Mouse (Mus musculus): ENCODE data around the gene Polr1c. TPM values are rescaled to one million over a fixed set of nuclear protein-coding genes. Genes with fewer than 3 reads are reported as not detected.
A peak's percentile ranks its signal among the peaks of the same experiment; 100 is the strongest.

Gene Polr1c
- total RNA-seq, 4 experiments from 2014 or later = 35.4 to 42.3 (median 40.2) TPM

DNA sequence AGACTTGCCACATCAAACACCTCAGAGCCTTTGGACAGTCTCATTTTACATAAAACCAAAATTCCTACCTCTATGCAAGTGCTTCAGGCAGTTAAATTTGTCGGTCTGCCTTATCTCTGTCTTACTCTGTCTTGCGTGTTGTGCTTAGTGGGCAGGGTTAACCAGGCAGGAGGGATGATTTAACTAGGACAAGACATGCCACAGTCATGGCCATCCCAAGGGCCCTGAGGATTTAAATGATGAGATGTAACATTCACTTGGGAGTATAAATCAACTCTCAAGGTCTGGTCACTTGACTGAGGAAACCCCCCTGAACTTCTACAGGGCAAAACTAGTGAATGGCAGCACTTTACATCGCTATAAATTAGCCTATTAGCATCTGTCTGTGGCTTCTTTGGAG lies 26.3 kb downstream of the Polr1c start:
- no peak for DNase-seq (ENCODE audit: low spot score in 2 of 2)

DNA sequence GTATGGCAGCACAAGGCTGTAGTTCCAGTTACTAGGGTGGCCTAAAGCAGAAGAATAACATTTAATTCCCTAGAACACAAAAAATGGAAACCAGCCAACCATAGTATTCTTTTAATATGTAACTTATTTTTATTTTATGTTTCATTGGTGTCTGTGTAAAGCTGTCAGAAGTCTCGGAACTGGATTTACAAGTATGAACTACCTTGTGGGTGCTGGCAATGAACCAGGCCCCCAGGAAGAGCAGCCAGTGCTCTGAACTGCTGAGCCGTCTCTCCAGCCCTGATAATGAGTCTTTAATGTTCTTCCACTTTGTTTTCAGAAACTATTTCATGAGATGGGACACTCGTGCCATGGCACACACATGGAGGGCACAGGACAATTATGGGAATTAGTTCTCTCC lies 37.3 kb downstream of the Polr1c start:
- DNase-seq (ENCODE audit: low spot score in 2 of 2) = no peak

DNA sequence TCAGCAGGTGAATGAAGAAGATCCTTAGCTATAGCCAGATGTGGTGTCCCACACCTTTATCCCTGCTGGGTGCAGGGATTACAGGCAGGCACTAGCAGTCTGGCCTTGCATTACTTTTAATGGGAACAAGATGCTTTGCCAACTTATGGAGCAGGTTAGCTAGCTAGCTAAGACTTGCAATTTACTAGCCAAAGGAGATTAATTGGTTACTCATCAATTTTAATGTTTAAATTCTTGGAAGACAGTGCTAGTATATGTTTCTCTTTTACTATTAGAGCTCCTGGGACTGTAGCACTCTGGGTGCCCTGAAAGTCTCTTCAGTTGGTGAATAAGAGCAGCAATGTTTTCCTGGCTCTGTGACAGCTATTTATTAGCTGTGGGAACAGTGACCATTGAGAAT lies 41.2 kb downstream of the Polr1c start:
- DNase-seq (ENCODE audit: low spot score in 2 of 2) = no peak

DNA sequence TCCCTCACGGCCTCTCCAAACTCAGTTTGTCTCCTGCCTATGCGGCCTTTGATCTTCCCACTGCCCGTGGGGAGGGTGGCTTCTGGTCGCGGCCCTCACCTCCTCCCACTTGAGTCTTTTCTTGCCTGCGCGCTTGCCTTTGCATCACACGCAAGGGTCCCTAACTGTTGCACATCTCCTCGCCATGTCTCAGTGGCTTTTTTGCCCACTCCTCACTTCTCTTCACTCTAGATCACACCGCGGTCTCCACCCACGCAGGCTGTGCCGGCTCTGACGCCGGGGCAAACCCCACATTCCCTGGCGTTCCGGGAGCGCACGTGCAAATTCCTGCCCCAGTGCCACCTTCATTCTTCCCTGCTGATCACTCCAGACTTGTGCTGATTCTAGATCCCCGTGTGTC lies 44.8 kb downstream of the Polr1c start:
- peak in 1 of 2 experiments; percentile 19 for DNase-seq (ENCODE audit: low spot score in 2 of 2)

DNA sequence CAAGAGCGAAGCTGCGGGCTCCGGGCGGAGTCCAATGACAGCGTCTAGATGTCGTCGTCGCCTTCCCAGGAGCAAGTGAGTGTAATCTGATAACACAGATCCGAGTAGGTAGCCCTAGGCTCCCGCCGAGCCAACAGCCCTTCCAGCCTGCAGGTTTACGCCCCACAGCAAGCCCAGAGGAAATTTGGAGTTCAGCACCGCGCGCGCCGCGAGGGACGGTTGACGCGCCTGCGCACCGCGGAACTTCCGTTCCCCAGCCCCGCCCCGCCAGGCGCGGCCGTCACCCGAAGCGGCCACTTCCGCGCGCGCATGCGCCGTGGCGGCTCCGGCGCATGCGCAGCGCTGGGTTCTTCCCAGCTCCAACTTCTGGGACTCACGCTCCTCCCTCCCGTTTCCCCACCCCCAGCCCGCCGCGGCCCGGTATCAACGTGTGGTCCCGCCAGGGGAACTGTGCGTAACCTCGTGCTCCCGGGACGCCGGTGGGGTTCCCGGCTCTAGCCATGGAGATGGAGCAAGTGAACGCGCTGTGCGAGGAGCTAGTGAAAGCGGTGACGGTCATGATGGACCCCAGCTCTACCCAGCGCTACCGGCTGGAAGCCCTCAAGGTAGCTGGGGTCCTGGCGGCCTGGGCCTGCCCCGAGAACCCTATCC lies 45.3 kb downstream of the Polr1c start, which contains the start of the genes Polh and Xpo5:
Polh (minus strand) TSS at position 225 of the 651 bp plus-strand sequence.
Xpo5 (plus strand) TSS at position 362 of the 651 bp plus-strand sequence.
- peak; percentile 77 to 90 for DNase-seq (ENCODE audit: low spot score in 2 of 2)

DNA sequence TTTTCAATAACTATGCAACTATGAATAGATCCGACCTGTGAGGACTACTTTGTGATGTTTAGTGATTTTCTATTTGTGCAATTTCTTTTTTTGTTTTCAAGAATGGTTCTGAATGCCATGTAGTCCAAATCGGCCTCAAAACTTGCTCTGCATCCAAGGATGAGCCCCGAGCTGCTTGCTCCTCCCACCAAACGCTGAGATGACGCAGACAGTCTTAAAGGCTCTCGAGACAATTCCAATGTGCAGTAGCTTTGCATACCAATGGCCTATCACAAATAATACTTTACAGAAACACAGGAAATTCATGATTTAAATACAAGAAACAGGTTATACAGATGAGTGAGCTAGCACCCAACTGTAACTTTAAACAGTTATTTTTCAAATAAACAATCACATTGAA lies 46.7 kb downstream of the Polr1c start:
- no peak for DNase-seq (ENCODE audit: low spot score in 2 of 2)

Small RNA genes within 50 kb of the gene (microRNA-seq; reads per million reads assigned to microRNA genes)
- gene Mir693 = 0 to 0.88 reads per million in 2 experiments

Other genes starting within 250 kb of the Polr1c start
- gene Vegfa, start 215.7 kb downstream of the Polr1c start, total RNA-seq (2022) = 10 to 100 TPM; 77.1 to 81.3 (median 79.9) TPM
- gene Mrps18a, start 137.1 kb downstream of the Polr1c start, total RNA-seq (2022) = 10 to 100 TPM; 85.2 to 92.1 (median 89.0) TPM
- gene Rsph9, start 103.8 kb downstream of the Polr1c start, total RNA-seq (2022) = 10 to 100 TPM; 17.8 to 21.3 (median 19.5) TPM
- gene Mad2l1bp, start 94.5 kb downstream of the Polr1c start, total RNA-seq (2022) = 10 to 100 TPM; 13.0 to 15.8 (median 14.3) TPM
- gene Gtpbp2, start 87.0 kb downstream of the Polr1c start, total RNA-seq (2022) = 100 to 1,000 TPM in 3 of 4 experiments, 10 to 100 TPM in 1; 93.8 to 107 (median 103) TPM
- gene Polh, start 45.4 kb downstream of the Polr1c start, total RNA-seq (2022) = 1 to 10 TPM; 5.3 to 7.8 (median 6.8) TPM
- 10 to 100 TPM; 38.3 to 42.7 (median 41.8) TPM for gene Xpo5, start 45.3 kb downstream of the Polr1c start, total RNA-seq (2022)
- 10 to 100 TPM; 72.8 to 90.6 (median 79.7) TPM for gene Yipf3, start within 50 bp of the Polr1c start, total RNA-seq (2022)
- gene Lrrc73, start 5.5 kb upstream of the Polr1c start, total RNA-seq (2022) = 10 to 100 TPM; 50.2 to 55.0 (median 53.3) TPM
- gene Tjap1, start 35.0 kb upstream of the Polr1c start, total RNA-seq (2022) = 10 to 100 TPM; 37.5 to 43.9 (median 42.3) TPM
- gene Dlk2, start 49.4 kb upstream of the Polr1c start, total RNA-seq (2022) = 10 to 100 TPM; 43.9 to 52.8 (median 50.2) TPM
- 10 to 100 TPM in 2 of 4 experiments, 1 to 10 TPM in 2; 8.8 to 12.0 (median 10.4) TPM for gene Abcc10, start 80.3 kb upstream of the Polr1c start, total RNA-seq (2022)
- gene Zfp318, start 135.7 kb upstream of the Polr1c start, total RNA-seq (2022) = 10 to 100 TPM; 56.7 to 67.4 (median 63.1) TPM
- gene Crip3, start 180.9 kb upstream of the Polr1c start, total RNA-seq (2022) = 1 to 10 TPM; 2.0 to 3.0 (median 2.5) TPM
- under 1 TPM; 0.53 to 0.78 (median 0.66) TPM for gene Slc22a7, start 190.4 kb upstream of the Polr1c start, total RNA-seq (2022)
- 100 to 1,000 TPM; 110 to 125 (median 119) TPM for gene Ttbk1, start 239.6 kb upstream of the Polr1c start, total RNA-seq (2022)
- gene Dnph1, start 248.7 kb upstream of the Polr1c start, total RNA-seq (2022) = 1 to 10 TPM; 3.0 to 5.4 (median 4.8) TPM